Mouse (Mus musculus) kidney, embryonic 15.5 days (tissue): ENCODE measurements at regions not wholly inside any gene's neighbourhood (a gene's known extent, or its start where the extent isn't known, plus 50 kb on each side); places are given as distances from the start of the nearest gene placed in this dataset.

ENCODE experiments used
- ATAC-seq: fragments of 200-750 bp; cut with Nextera tagmentation; replicated peaks from 2 replicates; pipeline ENCODE4 v1.8.0; 2017; ENCODE audit warnings: moderate TSS enrichment; ENCODE audit not compliant: low FRiP score
- H3K27ac ChIP-seq: fragments of 300-500 bp; sonication (generic); 2 replicates; pipeline ENCODE4 v1.5.1; 2015; ENCODE audit warnings: mild to moderate bottlenecking, inconsistent platforms
- H3K27me3 ChIP-seq: fragments of 300-500 bp; sonication (generic); 2 replicates; pipeline ENCODE4 v1.6.1; 2015; ENCODE audit warnings: inconsistent platforms
- H3K36me3 ChIP-seq: fragments of 300-500 bp; sonication (generic); 2 replicates; pipeline ENCODE4 v1.6.1; 2015; ENCODE audit warnings: inconsistent platforms
- H3K4me1 ChIP-seq: fragments of 300-500 bp; sonication (generic); 2 replicates; pipeline ENCODE4 v1.6.1; 2015; ENCODE audit warnings: inconsistent platforms
- H3K4me2 ChIP-seq: fragments of 300-500 bp; sonication (generic); 2 replicates; pipeline ENCODE4 v1.6.1; 2015; ENCODE audit warnings: moderate library complexity, mild to moderate bottlenecking, inconsistent platforms
- H3K4me3 ChIP-seq: fragments of 300-500 bp; sonication (generic); replicated peaks from 2 replicates; pipeline ENCODE4 v1.5.1; 2015; ENCODE audit warnings: mild to moderate bottlenecking, inconsistent platforms
- H3K9ac ChIP-seq: fragments of 300-500 bp; sonication (generic); 2 replicates; pipeline ENCODE4 v1.6.1; 2015; ENCODE audit warnings: mild to moderate bottlenecking, inconsistent platforms
- H3K9me3 ChIP-seq: fragments of 300-500 bp; sonication (generic); replicated peaks from 2 replicates; pipeline ENCODE4 v1.6.1; 2016; ENCODE audit warnings: inconsistent platforms
- WGBS: fragments of 180-500 bp; shearing (Covaris S2); methylation state at CpG from one replicate; pipeline ENCODE4 v1.1.7; 2015; ENCODE audit warnings: mixed read lengths; 5-methylcytosine and 5-hydroxymethylcytosine counted together

DNA sequence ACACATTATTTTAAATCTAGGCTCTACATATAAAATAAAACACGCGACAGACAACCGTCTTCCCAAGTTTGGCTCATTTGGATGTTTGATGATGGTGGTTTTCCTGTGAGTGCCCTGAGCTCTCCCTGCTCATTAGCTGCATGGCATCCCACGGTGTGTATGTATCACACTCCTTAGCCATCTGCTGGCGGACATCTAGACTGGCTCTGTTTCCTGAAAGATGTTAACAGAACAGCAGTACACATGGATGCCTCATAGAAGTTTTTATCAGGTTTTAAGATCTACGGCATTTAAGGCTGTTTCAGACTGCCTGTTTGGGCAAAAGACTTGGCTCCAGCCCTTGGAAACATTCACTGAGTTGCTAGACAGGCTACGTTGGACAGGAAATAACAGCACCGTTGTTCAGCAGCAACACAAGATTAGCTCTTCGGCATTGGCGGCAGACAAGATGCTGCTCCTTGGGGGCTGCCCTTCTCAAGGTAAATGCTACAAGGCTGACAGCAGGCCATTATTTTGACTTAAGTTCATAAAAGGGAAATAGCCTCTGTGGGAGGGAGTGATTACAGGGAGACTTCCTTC lies 61.5 kb upstream of the Tmem150c start:
- Histone ChIP-seq H3K27ac (peak overlapping the region; percentile 30), H3K4me2 (no peak overlapping the region), H3K4me1 (peaks cover 14% of the 10 kb centered on the region), H3K27me3 (no peaks in the 10 kb centered on the region), H3K9ac (no peak overlapping the region), H3K36me3 (no peaks in the 10 kb centered on the region), H3K4me3 (no peak overlapping the region), H3K9me3 (no peaks in the 10 kb centered on the region)
- 43% methylated on average over 10 of the region's 10 CpGs for WGBS
- ATAC-seq: no peak

DNA sequence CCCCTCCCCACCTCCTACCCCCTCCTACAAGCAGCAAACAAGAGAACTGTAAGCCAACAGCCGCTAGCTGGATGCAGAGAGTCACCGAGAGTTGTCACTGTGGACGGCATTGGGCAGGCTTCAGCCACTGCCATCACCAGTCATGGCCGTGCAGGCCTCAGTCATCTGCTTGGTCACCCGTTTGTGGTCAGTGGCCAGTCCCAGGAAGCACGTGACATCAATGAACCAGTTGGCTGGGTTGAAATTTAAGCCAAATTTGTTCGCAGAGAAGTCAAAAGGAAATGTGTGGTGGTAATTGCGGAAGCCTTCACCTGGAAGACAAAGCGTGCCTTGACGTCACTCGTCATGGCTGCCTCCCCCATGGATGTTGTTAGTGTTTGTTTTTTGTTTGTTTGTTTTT lies 60.7 kb upstream of the Tmem150c start:
- ATAC-seq: no peak
- Histone ChIP-seq H3K4me3 (no peak overlapping the region), H3K27ac (no peak overlapping the region), H3K4me1 (peaks cover 14% of the 10 kb centered on the region), H3K4me2 (no peak overlapping the region), H3K9ac (no peak overlapping the region), H3K27me3 (no peaks in the 10 kb centered on the region), H3K9me3 (no peaks in the 10 kb centered on the region), H3K36me3 (no peaks in the 10 kb centered on the region)
- 73% methylated on average over 11 of the region's 11 CpGs for WGBS

DNA sequence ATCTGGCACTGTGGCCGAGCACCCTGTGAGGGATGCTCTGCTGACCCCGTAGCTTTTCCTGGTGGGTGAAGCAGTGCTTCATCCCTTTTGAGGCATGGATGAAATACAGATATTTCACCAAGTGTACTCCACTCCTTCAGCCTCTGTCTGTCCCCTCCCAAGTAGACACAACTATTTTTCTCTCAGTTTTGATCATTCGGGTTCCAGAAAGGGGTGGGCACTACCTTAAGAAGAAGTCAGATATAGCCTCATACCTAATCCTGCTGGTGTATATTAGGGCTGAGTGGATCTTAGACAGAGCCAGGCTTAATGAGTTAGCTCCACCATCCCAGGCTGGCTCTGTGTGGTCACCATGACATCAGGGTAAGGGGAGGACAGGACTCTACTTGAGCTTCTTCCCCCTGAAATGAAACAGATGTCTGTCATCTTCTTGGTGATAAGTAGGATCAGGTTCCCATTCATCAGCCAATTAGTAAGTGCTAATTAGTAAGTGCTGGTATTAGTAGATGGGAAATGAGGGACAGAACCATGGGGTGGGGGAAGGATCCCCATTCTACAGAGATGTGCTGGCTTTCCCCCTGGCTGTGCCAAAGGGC lies 58.7 kb upstream of the Tmem150c start:
- H3K9ac ChIP-seq: no peak overlapping the region
- H3K4me3 ChIP-seq: no peak overlapping the region
- no peaks in the 10 kb centered on the region for H3K27me3 ChIP-seq
- 0 out of 2 replicates have a peak overlapping the region, but pooled peaks have one; percentile 10 for H3K27ac ChIP-seq
- H3K36me3 ChIP-seq: no peaks in the 10 kb centered on the region
- no peak for ATAC-seq
- WGBS: 85% methylated on average over 3 of the region's 3 CpGs
- no peak overlapping the region for H3K4me2 ChIP-seq
- peaks cover 14% of the 10 kb centered on the region for H3K4me1 ChIP-seq
- no peaks in the 10 kb centered on the region for H3K9me3 ChIP-seq

DNA sequence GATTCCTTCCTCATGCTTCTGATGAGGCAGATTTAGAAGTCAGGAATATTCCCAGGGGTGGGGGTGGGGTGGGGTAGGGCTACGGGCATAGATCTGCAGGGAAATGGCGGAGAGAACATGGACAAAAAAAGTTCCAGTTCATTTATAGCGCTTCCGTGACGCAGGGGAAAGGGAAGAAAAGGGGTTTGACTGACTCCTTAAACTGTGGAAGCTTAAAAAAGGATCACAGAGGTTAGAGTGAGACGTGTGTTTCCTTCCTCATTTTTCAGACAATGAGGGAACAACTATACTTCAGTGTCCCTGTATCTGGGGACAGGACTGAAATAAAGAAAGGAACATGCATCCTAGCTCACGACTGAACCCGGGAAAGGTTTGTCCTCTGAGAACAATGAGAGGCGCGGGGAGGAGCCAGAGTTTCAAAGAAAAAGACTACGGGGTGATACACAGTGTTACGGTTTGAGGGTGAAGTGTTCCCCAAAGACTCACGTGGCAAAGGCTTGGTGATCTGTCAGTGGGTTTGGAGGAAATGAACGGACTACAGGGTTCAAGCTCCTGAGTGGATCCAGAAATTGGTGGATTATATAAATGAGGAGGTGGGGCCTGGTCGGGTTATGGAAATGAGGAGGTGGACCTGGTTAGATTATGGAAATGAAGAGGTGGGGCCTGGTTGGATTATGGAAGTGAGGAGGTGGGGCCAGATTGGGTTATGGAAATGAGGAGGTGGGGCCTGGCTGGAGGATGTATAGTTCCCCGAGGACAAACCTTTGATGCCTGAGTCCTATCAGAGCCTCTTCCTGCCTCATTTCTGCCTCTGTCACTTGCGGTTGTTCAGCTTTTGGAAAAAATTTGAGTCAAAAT lies 57.8 kb upstream of the Tmem150c start:
- no peaks in the 10 kb centered on the region for H3K27me3 ChIP-seq
- no peak overlapping the region for H3K9ac ChIP-seq
- peak overlapping the region; percentile 33 for H3K4me2 ChIP-seq
- peaks cover 14% of the 10 kb centered on the region for H3K4me1 ChIP-seq
- ATAC-seq: peak; percentile 69; the same call in 1 of the 2 replicates
- peak overlapping the region; percentile 10; the same call in 1 of the 2 replicates for H3K27ac ChIP-seq
- 31% methylated on average over 17 of the region's 17 CpGs for WGBS
- H3K36me3 ChIP-seq: no peaks in the 10 kb centered on the region
- H3K9me3 ChIP-seq: no peaks in the 10 kb centered on the region
- peak overlapping the region; percentile 17 for H3K4me3 ChIP-seq

DNA sequence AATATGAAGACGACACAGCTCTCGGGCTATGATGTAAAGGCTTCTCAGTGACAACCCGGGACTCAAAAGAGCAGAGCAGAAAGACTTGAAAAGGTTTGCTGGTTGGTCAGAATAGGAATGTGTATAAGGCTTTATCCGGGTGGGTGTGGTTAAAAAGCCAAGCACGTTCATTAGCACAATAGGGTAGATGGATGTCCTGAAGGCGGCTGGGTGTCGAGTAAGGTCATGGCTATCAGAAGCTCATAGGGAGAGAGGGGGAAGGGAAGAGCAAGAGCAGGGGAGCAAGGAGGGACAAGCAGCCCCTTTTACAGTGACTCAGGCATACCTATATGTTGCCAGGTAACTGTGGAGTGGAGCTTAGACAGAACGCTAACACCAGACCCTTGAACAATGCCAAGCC lies 54.3 kb upstream of the Tmem150c start:
- H3K4me3 ChIP-seq: no peak overlapping the region
- no peaks in the 10 kb centered on the region for H3K27me3 ChIP-seq
- peaks cover 6% of the 10 kb centered on the region for H3K4me1 ChIP-seq
- H3K4me2 ChIP-seq: no peak overlapping the region
- H3K36me3 ChIP-seq: no peaks in the 10 kb centered on the region
- no peaks in the 10 kb centered on the region for H3K9me3 ChIP-seq
- H3K27ac ChIP-seq: no peak overlapping the region
- H3K9ac ChIP-seq: no peak overlapping the region
- 81% methylated on average over 8 of the region's 8 CpGs for WGBS
- ATAC-seq: no peak

DNA sequence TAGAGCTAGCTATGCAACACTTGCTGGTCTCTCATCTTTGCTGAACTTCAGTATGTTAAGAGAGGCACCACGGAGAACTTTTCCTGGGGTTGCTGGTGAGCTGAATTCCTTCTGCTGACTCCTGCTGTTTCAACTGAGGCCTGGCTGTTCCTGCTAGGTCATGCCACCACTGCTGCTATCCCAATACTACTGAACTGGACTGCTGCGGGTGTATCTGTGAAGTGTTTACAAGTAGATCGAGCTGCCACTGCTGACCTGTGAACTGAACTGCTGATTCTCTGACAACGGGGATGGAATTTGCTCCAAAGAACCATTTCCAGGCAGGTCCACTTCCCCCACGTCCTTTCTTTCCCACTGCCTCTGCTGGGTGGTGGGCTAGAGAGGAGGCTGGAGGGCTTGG lies 51.1 kb upstream of the Tmem150c start:
- no peaks in the 10 kb centered on the region for H3K36me3 ChIP-seq
- H3K4me3 ChIP-seq: no peak overlapping the region
- no peaks in the 10 kb centered on the region for H3K27me3 ChIP-seq
- H3K4me1 ChIP-seq: 0 out of 2 replicates have a peak, but pooled peaks cover 2% of the 10 kb centered on the region
- no peaks in the 10 kb centered on the region for H3K9me3 ChIP-seq
- H3K9ac ChIP-seq: no peak overlapping the region
- no peak overlapping the region for H3K4me2 ChIP-seq
- 74% methylated on average over 5 of the region's 5 CpGs for WGBS
- H3K27ac ChIP-seq: no peak overlapping the region
- no peak for ATAC-seq
